Mouse (Mus musculus): ENCODE measurements around the gene Cdk2. TPM values are rescaled to one million over a fixed set of nuclear protein-coding genes. Genes with fewer than 3 reads are reported as not detected.
"Not testable (repeated sequence)": the region's sequence is repeated elsewhere in the genome, so short reads cannot be mapped to it uniquely, and the experiment has no call there.

The Cdk2 gene
- polyA plus RNA-seq, 1 experiment = 39.9 TPM

- Histone ChIP-seq H3K27me3 (ENCODE audit: control insufficient read depth, insufficient read depth, insufficient read length) (no peaks in the 10 kb centered on the region), H3K4me2 (ENCODE audit: low read depth) (no peak overlapping the region), H3ac (ENCODE audit: control insufficient read depth, insufficient read length) (no peak overlapping the region), H3K79me2 (ENCODE audit: control insufficient read depth, insufficient read depth) (no peaks in the 10 kb centered on the region), H3K36me3 (ENCODE audit: control insufficient read depth, insufficient read depth) (peaks cover 33% of the 10 kb centered on the region), H3K4me3 (no peak overlapping the region)
- TF ChIP-seq E2F4 (IDR thresholded peaks at IDR 0.05; ENCODE audit: insufficient read depth) = no peak
- no peak for TF ChIP-seq MYOG (IDR thresholded peaks at IDR 0.05; ENCODE audit: control insufficient read depth in 1 of 3, insufficient read depth in 1 of 3, insufficient read length in 2 of 3, low read depth in 2 of 3)
- TF ChIP-seq SRF (IDR thresholded peaks at IDR 0.05; ENCODE audit: control insufficient read depth, insufficient read length, low read depth) = no peak
These were observed 26.2 kb upstream of the Cdk2 start for GRCm38 (mm10) chr10:128731002-128731433.

- H3K4me3 ChIP-seq = no peak overlapping the region
- no peak overlapping the region for H3ac ChIP-seq (ENCODE audit: control insufficient read depth, insufficient read length)
- H3K4me2 ChIP-seq (ENCODE audit: low read depth) = no peak overlapping the region
- TF ChIP-seq TCF3 (IDR thresholded peaks at IDR 0.05; ENCODE audit: insufficient read length, low read depth) (no peak), MYOD1 (IDR thresholded peaks at IDR 0.05; ENCODE audit: control insufficient read depth in 1 of 3, insufficient read length in 2 of 3, low read depth in 2 of 3) (no peak), MYOG (IDR thresholded peaks at IDR 0.05; ENCODE audit: control insufficient read depth in 1 of 3, insufficient read depth in 1 of 3, insufficient read length in 2 of 3, low read depth in 2 of 3) (no peak), SRF (IDR thresholded peaks at IDR 0.05; ENCODE audit: control insufficient read depth, insufficient read length, low read depth) (no peak), TCF12 (IDR thresholded peaks at IDR 0.05; ENCODE audit: insufficient read depth, poor library complexity, severe bottlenecking) (no peak), E2F4 (IDR thresholded peaks at IDR 0.05; ENCODE audit: insufficient read depth) (no peak), REST (IDR thresholded peaks at IDR 0.05; ENCODE audit: insufficient read depth, insufficient read length) (no peak), POLR2AphosphoS2 (IDR thresholded peaks at IDR 0.05; ENCODE audit: insufficient read length, low read depth) (no peak), CEBPB (IDR thresholded peaks at IDR 0.05; ENCODE audit: insufficient read depth, poor library complexity, severe bottlenecking) (no peak), USF1 (IDR thresholded peaks at IDR 0.05; ENCODE audit: low read depth) (no peak), MAX (IDR thresholded peaks at IDR 0.05; ENCODE audit: low read depth) (no peak), POLR2A (IDR thresholded peaks at IDR 0.05; ENCODE audit: insufficient read length, low read depth) (no peak)
- H3K79me2 ChIP-seq (ENCODE audit: control insufficient read depth, insufficient read depth) = no peaks in the 10 kb centered on the region
- no peaks in the 10 kb centered on the region for H3K27me3 ChIP-seq (ENCODE audit: control insufficient read depth, insufficient read depth, insufficient read length)
- peaks cover 26% of the 10 kb centered on the region for H3K36me3 ChIP-seq (ENCODE audit: control insufficient read depth, insufficient read depth)
These were observed 23.2 kb upstream of the Cdk2 start for GRCm38 (mm10) chr10:128728059-128728458.

- H3K27me3 ChIP-seq (ENCODE audit: control insufficient read depth, insufficient read depth, insufficient read length); H3K79me2 ChIP-seq (ENCODE audit: control insufficient read depth, insufficient read depth); H3K4me2 ChIP-seq (ENCODE audit: low read depth); H3ac ChIP-seq (ENCODE audit: control insufficient read depth, insufficient read length); H3K4me3 ChIP-seq: not testable (repeated sequence)
- peaks cover 15% of the 10 kb centered on the region for H3K36me3 ChIP-seq (ENCODE audit: control insufficient read depth, insufficient read depth)
These were observed 20.6 kb upstream of the Cdk2 start for GRCm38 (mm10) chr10:128725466-128725865.

- H3K79me2 ChIP-seq (ENCODE audit: control insufficient read depth, insufficient read depth) = no peaks in the 10 kb centered on the region
- H3K4me3 ChIP-seq = no peak overlapping the region
- no peaks in the 10 kb centered on the region for H3K36me3 ChIP-seq (ENCODE audit: control insufficient read depth, insufficient read depth)
- no peak overlapping the region for H3K4me2 ChIP-seq (ENCODE audit: low read depth)
- TF ChIP-seq POLR2A (IDR thresholded peaks at IDR 0.05; ENCODE audit: insufficient read length, low read depth) (no peak), USF1 (IDR thresholded peaks at IDR 0.05; ENCODE audit: low read depth) (no peak), MYOD1 (IDR thresholded peaks at IDR 0.05; ENCODE audit: control insufficient read depth in 1 of 3, insufficient read length in 2 of 3, low read depth in 2 of 3) (no peak), POLR2AphosphoS2 (IDR thresholded peaks at IDR 0.05; ENCODE audit: insufficient read length, low read depth) (no peak), MYOG (IDR thresholded peaks at IDR 0.05; ENCODE audit: control insufficient read depth in 1 of 3, insufficient read depth in 1 of 3, insufficient read length in 2 of 3, low read depth in 2 of 3) (no peak), TCF3 (IDR thresholded peaks at IDR 0.05; ENCODE audit: insufficient read length, low read depth) (no peak), TCF12 (IDR thresholded peaks at IDR 0.05; ENCODE audit: insufficient read depth, poor library complexity, severe bottlenecking) (no peak), REST (IDR thresholded peaks at IDR 0.05; ENCODE audit: insufficient read depth, insufficient read length) (no peak), CEBPB (IDR thresholded peaks at IDR 0.05; ENCODE audit: insufficient read depth, poor library complexity, severe bottlenecking) (no peak), SRF (IDR thresholded peaks at IDR 0.05; ENCODE audit: control insufficient read depth, insufficient read length, low read depth) (no peak), E2F4 (IDR thresholded peaks at IDR 0.05; ENCODE audit: insufficient read depth) (no peak)
- no peak overlapping the region for H3ac ChIP-seq (ENCODE audit: control insufficient read depth, insufficient read length)
- no peaks in the 10 kb centered on the region for H3K27me3 ChIP-seq (ENCODE audit: control insufficient read depth, insufficient read depth, insufficient read length)
These were observed 11.0 kb upstream of the Cdk2 start for GRCm38 (mm10) chr10:128715559-128716537.

- not testable (repeated sequence) for H3ac ChIP-seq (ENCODE audit: control insufficient read depth, insufficient read length); H3K27me3 ChIP-seq (ENCODE audit: control insufficient read depth, insufficient read depth, insufficient read length); H3K36me3 ChIP-seq (ENCODE audit: control insufficient read depth, insufficient read depth); H3K4me2 ChIP-seq (ENCODE audit: low read depth); H3K4me3 ChIP-seq; H3K79me2 ChIP-seq (ENCODE audit: control insufficient read depth, insufficient read depth)
These were observed 6.5 kb upstream of the Cdk2 start for GRCm38 (mm10) chr10:128711318-128711717.

Data from myocyte (in vitro differentiated cells).